Mouse (Mus musculus): ENCODE results near the gene Rdh16f2. TPM values are rescaled to one million over a fixed set of nuclear protein-coding genes. Genes with fewer than 3 reads are reported as not detected.
"Not testable (repeated sequence)": the region's sequence is repeated elsewhere in the genome, so short reads cannot be mapped to it uniquely, and the experiment has no call there.

Rdh16f2 gene
- polyA plus RNA-seq, 1 experiment from 2014 or later, result not detected

GRCm38 (mm10) chr10:127879155-127879688 is 12.9 kb downstream of the Rdh16f2 start:
- H3K4me1 ChIP-seq (ENCODE audit: control insufficient read depth, insufficient read depth, low read length), result no peaks in the 10 kb centered on the region
- 85% methylated on average over 3 of the region's 3 CpGs for WGBS
- no peaks in the 10 kb centered on the region for H3K36me3 ChIP-seq (ENCODE audit: control insufficient read depth, insufficient read depth, low read length)
- H3K4me3 ChIP-seq (ENCODE audit: low read depth, low read length), result no peak overlapping the region
- H3K9ac ChIP-seq (ENCODE audit: low read length), result no peak overlapping the region
- DNase-seq (ENCODE audit: low spot score), result no peak
- no peak overlapping the region for H3K27ac ChIP-seq (ENCODE audit: low read depth, low read length)
- no peaks in the 10 kb centered on the region for H3K27me3 ChIP-seq (replicated peaks; ENCODE audit: control insufficient read depth, insufficient read depth, low read length)
- no peak for ATAC-seq
- H3K9me3 ChIP-seq (replicated peaks; ENCODE audit: control insufficient read depth, low read length), result no peaks in the 10 kb centered on the region
- H3K4me2 ChIP-seq (ENCODE audit: low read length), result no peak overlapping the region

- Histone ChIP-seq H3K27me3 (replicated peaks; ENCODE audit: control insufficient read depth, insufficient read depth, low read length) (no peaks in the 10 kb centered on the region), H3K27ac (ENCODE audit: low read depth, low read length) (no peak overlapping the region), H3K9me3 (replicated peaks; ENCODE audit: control insufficient read depth, low read length) (no peaks in the 10 kb centered on the region), H3K4me3 (ENCODE audit: low read depth, low read length) (no peak overlapping the region), H3K36me3 (ENCODE audit: control insufficient read depth, insufficient read depth, low read length) (no peaks in the 10 kb centered on the region), H3K4me2 (ENCODE audit: low read length) (no peak overlapping the region), H3K4me1 (ENCODE audit: control insufficient read depth, insufficient read depth, low read length) (no peaks in the 10 kb centered on the region), H3K9ac (ENCODE audit: low read length) (no peak overlapping the region)
- no peak for ATAC-seq
- DNase-seq (ENCODE audit: low spot score), result no peak
- WGBS, result 69% methylated on average over 4 of the region's 4 CpGs
Observed at GRCm38 (mm10) chr10:127881041-127881440, 14.8 kb downstream of the Rdh16f2 start.

- no peak overlapping the region for H3K4me2 ChIP-seq (ENCODE audit: low read length)
Observed at GRCm38 (mm10) chr10:127886551-127886950, 20.3 kb downstream of the Rdh16f2 start.

GRCm38 (mm10) chr10:127886971-127887370 is 20.7 kb downstream of the Rdh16f2 start:
- no peaks in the 10 kb centered on the region for H3K27me3 ChIP-seq (replicated peaks; ENCODE audit: control insufficient read depth, insufficient read depth, low read length)
- no peak overlapping the region for H3K4me2 ChIP-seq (ENCODE audit: low read length)
- no peaks in the 10 kb centered on the region for H3K36me3 ChIP-seq (ENCODE audit: control insufficient read depth, insufficient read depth, low read length)
- no peaks in the 10 kb centered on the region for H3K9me3 ChIP-seq (replicated peaks; ENCODE audit: control insufficient read depth, low read length)
- no peak for DNase-seq (ENCODE audit: low spot score)
- no peaks in the 10 kb centered on the region for H3K4me1 ChIP-seq (ENCODE audit: control insufficient read depth, insufficient read depth, low read length)
- H3K27ac ChIP-seq (ENCODE audit: low read depth, low read length), result no peak overlapping the region
- no peak overlapping the region for H3K9ac ChIP-seq (ENCODE audit: low read length)
- H3K4me3 ChIP-seq (ENCODE audit: low read depth, low read length), result no peak overlapping the region
- no peak for ATAC-seq
- WGBS, result 73% methylated on average over 4 of the region's 4 CpGs

More at GRCm38 (mm10) chr10:127886551-127886950, 20.3 kb downstream of the Rdh16f2 start:
- WGBS, result 90% methylated on average over 1 of the region's 1 CpGs
- Histone ChIP-seq H3K4me3 (ENCODE audit: low read depth, low read length) (no peak overlapping the region), H3K4me1 (ENCODE audit: control insufficient read depth, insufficient read depth, low read length) (no peaks in the 10 kb centered on the region), H3K27me3 (replicated peaks; ENCODE audit: control insufficient read depth, insufficient read depth, low read length) (no peaks in the 10 kb centered on the region), H3K36me3 (ENCODE audit: control insufficient read depth, insufficient read depth, low read length) (no peaks in the 10 kb centered on the region), H3K9ac (ENCODE audit: low read length) (no peak overlapping the region), H3K27ac (ENCODE audit: low read depth, low read length) (no peak overlapping the region), H3K9me3 (replicated peaks; ENCODE audit: control insufficient read depth, low read length) (no peaks in the 10 kb centered on the region)
- DNase-seq (ENCODE audit: low spot score), result no peak
- no peak for ATAC-seq

GRCm38 (mm10) chr10:127888605-127889004 is 22.3 kb downstream of the Rdh16f2 start, which contains the start of gene Rdh7:
TSS of gene Rdh7 (minus strand) at chr10:127888817.
- no peak within 1 kb of the TSS for H3K27ac ChIP-seq (ENCODE audit: low read depth, low read length)
- ATAC-seq (no peak), DNase-seq (ENCODE audit: low spot score) (no peak)
- H3K4me3 ChIP-seq (ENCODE audit: low read depth, low read length), result no peak within 1 kb of the TSS
- no peaks in the 10 kb centered on the region for H3K9me3 ChIP-seq (replicated peaks; ENCODE audit: control insufficient read depth, low read length)
- no peak within 1 kb of the TSS for H3K4me2 ChIP-seq (ENCODE audit: low read length)
- H3K27me3 ChIP-seq (replicated peaks; ENCODE audit: control insufficient read depth, insufficient read depth, low read length), result no peaks in the 10 kb centered on the region
- H3K4me1 ChIP-seq (ENCODE audit: control insufficient read depth, insufficient read depth, low read length), result no peaks in the 10 kb centered on the region
- no peaks in the 10 kb centered on the region for H3K36me3 ChIP-seq (ENCODE audit: control insufficient read depth, insufficient read depth, low read length)
- H3K9ac ChIP-seq (ENCODE audit: low read length), result no peak within 1 kb of the TSS

GRCm38 (mm10) chr10:127891481-127891880 is 25.2 kb downstream of the Rdh16f2 start:
- Histone ChIP-seq H3K4me1 (ENCODE audit: control insufficient read depth, insufficient read depth, low read length) (no peaks in the 10 kb centered on the region), H3K36me3 (ENCODE audit: control insufficient read depth, insufficient read depth, low read length) (no peaks in the 10 kb centered on the region), H3K27ac (ENCODE audit: low read depth, low read length) (no peak overlapping the region), H3K4me2 (ENCODE audit: low read length) (no peak overlapping the region), H3K27me3 (replicated peaks; ENCODE audit: control insufficient read depth, insufficient read depth, low read length) (no peaks in the 10 kb centered on the region), H3K4me3 (ENCODE audit: low read depth, low read length) (no peak overlapping the region), H3K9me3 (replicated peaks; ENCODE audit: control insufficient read depth, low read length) (no peaks in the 10 kb centered on the region), H3K9ac (ENCODE audit: low read length) (no peak overlapping the region)
- DNase-seq (ENCODE audit: low spot score), result no peak
- ATAC-seq, result no peak
- 59% methylated on average over 1 of the region's 1 CpGs for WGBS

GRCm38 (mm10) chr10:127893163-127894022 is 27.1 kb downstream of the Rdh16f2 start:
- DNase-seq (ENCODE audit: low spot score); H3K36me3 ChIP-seq (ENCODE audit: control insufficient read depth, insufficient read depth, low read length); H3K9me3 ChIP-seq (replicated peaks; ENCODE audit: control insufficient read depth, low read length); ATAC-seq; H3K4me3 ChIP-seq (ENCODE audit: low read depth, low read length); H3K27me3 ChIP-seq (replicated peaks; ENCODE audit: control insufficient read depth, insufficient read depth, low read length); H3K4me1 ChIP-seq (ENCODE audit: control insufficient read depth, insufficient read depth, low read length); H3K9ac ChIP-seq (ENCODE audit: low read length); H3K4me2 ChIP-seq (ENCODE audit: low read length); H3K27ac ChIP-seq (ENCODE audit: low read depth, low read length): not testable (repeated sequence)
- 70% methylated on average over 5 of the region's 5 CpGs for WGBS

GRCm38 (mm10) chr10:127896705-127897104 is 30.4 kb downstream of the Rdh16f2 start:
- Histone ChIP-seq H3K36me3 (ENCODE audit: control insufficient read depth, insufficient read depth, low read length) (no peaks in the 10 kb centered on the region), H3K9me3 (replicated peaks; ENCODE audit: control insufficient read depth, low read length) (no peaks in the 10 kb centered on the region), H3K4me3 (ENCODE audit: low read depth, low read length) (no peak overlapping the region), H3K4me2 (ENCODE audit: low read length) (no peak overlapping the region), H3K27me3 (replicated peaks; ENCODE audit: control insufficient read depth, insufficient read depth, low read length) (no peaks in the 10 kb centered on the region), H3K4me1 (ENCODE audit: control insufficient read depth, insufficient read depth, low read length) (no peaks in the 10 kb centered on the region), H3K9ac (ENCODE audit: low read length) (no peak overlapping the region), H3K27ac (ENCODE audit: low read depth, low read length) (no peak overlapping the region)
- DNase-seq (ENCODE audit: low spot score), result no peak
- WGBS, result 83% methylated on average over 5 of the region's 5 CpGs
- ATAC-seq, result no peak

GRCm38 (mm10) chr10:127897506-127897905 is 31.2 kb downstream of the Rdh16f2 start:
- 92% methylated on average over 3 of the region's 3 CpGs for WGBS
- Histone ChIP-seq H3K27me3 (replicated peaks; ENCODE audit: control insufficient read depth, insufficient read depth, low read length) (no peaks in the 10 kb centered on the region), H3K36me3 (ENCODE audit: control insufficient read depth, insufficient read depth, low read length) (no peaks in the 10 kb centered on the region), H3K4me2 (ENCODE audit: low read length) (no peak overlapping the region), H3K27ac (ENCODE audit: low read depth, low read length) (no peak overlapping the region), H3K4me1 (ENCODE audit: control insufficient read depth, insufficient read depth, low read length) (no peaks in the 10 kb centered on the region), H3K9me3 (replicated peaks; ENCODE audit: control insufficient read depth, low read length) (no peaks in the 10 kb centered on the region), H3K9ac (ENCODE audit: low read length) (no peak overlapping the region), H3K4me3 (ENCODE audit: low read depth, low read length) (no peak overlapping the region)
- ATAC-seq, result no peak
- DNase-seq (ENCODE audit: low spot score), result no peak
